Mouse (Mus musculus): ENCODE measurements around the gene Ddx19b.

GRCm38 (mm10) chr8:110956619-110957450, 74.7 kb downstream of the Ddx19b start:
- no peak for TF ChIP-seq CTCF (IDR thresholded peaks at IDR 0.05; ENCODE audit: insufficient read depth, low read length)
- TF ChIP-seq POLR2A (IDR thresholded peaks at IDR 0.05; ENCODE audit: borderline replicate concordance, extremely low read depth, low read depth, low read length), result no peak
